Mouse (Mus musculus) stomach, postnatal 0 days (tissue): ENCODE results near the gene Hoxb7.

Experiments used
- CTCF ChIP-seq: IDR thresholded peaks from 2 replicates; pipeline ENCODE4 v1.5.1; 2016; ENCODE audit warnings: antibody characterized with exemption, low read depth, mild to moderate bottlenecking, moderate library complexity
- EP300 ChIP-seq: optimal IDR thresholded peaks from 2 replicates; pipeline ENCODE3; 2016; ENCODE audit warnings: antibody characterized with exemption

- TF ChIP-seq CTCF (no peak), EP300 (no peak)
Measured at GRCm38 (mm10) chr11:96306908-96307269, 20.5 kb downstream of the Hoxb7 start.
